In genomic region chr5:92984692-92985091, GRCm38 (mm10) we compare ENCODE assay signal across 21 mouse cellular contexts.
"Had no signal": no experiment of that assay in that cellular context is flagged by ENCODE, and none has a peak within 500 bp of the region (broad histone marks: within the 10 kb centered on the region; RNA-seq: fewer than 3 reads in every experiment).

No protein-coding gene starts in this region.

- H3K9me3 ChIP-seq: limb, embryonic 12.5 days; limb, embryonic 15.5 days; neural tube, embryonic 12.5 days; neural tube, embryonic 15.5 days had no signal

- DNase-seq: kidney, adult 2 months; kidney, postnatal 14 days; kidney, postnatal 4 days; left cerebral cortex, postnatal 4 days; liver, postnatal 0 days; lung, postnatal 10 days; lung, postnatal 4 days; midbrain, embryonic 14.5 days; retina, postnatal 1 day; right cerebral cortex, postnatal 25 days; thymus, adult 2 months; thymus, postnatal 25 days had no signal

- H3K4me2 ChIP-seq: limb, embryonic 12.5 days; limb, embryonic 15.5 days; liver, embryonic 11.5 days; lung, embryonic 14.5 days; midbrain, embryonic 11.5 days; neural tube, embryonic 12.5 days; neural tube, embryonic 15.5 days had no signal

- H3K4me3 ChIP-seq: limb, embryonic 12.5 days; limb, embryonic 15.5 days; neural tube, embryonic 12.5 days; neural tube, embryonic 15.5 days had no signal

- H3K27ac ChIP-seq: limb, embryonic 12.5 days; limb, embryonic 15.5 days; liver, embryonic 14.5 days; neural tube, embryonic 12.5 days; neural tube, embryonic 15.5 days; stomach, postnatal 0 days had no signal

- H3K27me3 ChIP-seq: limb, embryonic 12.5 days; limb, embryonic 15.5 days; neural tube, embryonic 12.5 days; neural tube, embryonic 15.5 days had no signal

- H3K9ac ChIP-seq: limb, embryonic 12.5 days; limb, embryonic 15.5 days; liver, embryonic 14.5 days; liver, postnatal 0 days; lung, embryonic 14.5 days; neural tube, embryonic 12.5 days; neural tube, embryonic 15.5 days had no signal

- H3K36me3 ChIP-seq: limb, embryonic 12.5 days; limb, embryonic 15.5 days; neural tube, embryonic 12.5 days; neural tube, embryonic 15.5 days had no signal
